Mouse (Mus musculus): ENCODE results near the gene Nsun4.

DNA sequence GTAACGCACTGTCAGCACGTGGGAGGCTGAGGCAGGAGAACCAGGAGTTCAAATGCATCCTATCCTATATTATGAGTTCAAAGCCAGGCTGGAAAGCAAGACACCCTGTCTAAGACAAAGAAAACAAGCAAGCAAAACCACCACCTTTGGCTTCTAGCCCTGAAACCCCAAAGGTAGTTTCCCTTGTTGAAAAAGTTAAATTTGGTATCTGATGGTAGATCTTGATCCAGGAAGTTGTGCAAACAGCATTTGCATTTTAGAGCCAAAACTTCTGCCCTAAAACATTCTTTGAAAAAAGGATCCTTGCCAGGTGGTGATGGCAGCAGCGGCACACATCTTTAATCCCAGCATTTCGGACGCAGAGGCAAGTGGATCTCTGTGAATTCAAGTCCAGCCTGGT, 38.2 kb downstream of the Nsun4 start:
- TF ChIP-seq POLR2A (IDR thresholded peaks at IDR 0.05; ENCODE audit: low read depth, low read length) (no peak), TBP (conservative IDR thresholded peaks at IDR 0.05; ENCODE audit: low read depth, low read length) (no peak), CTCF (conservative IDR thresholded peaks at IDR 0.05 in 1 of 2, IDR thresholded peaks at IDR 0.05 in 1 of 2; ENCODE audit: low read depth in 2 of 2, low read length in 2 of 2) (no peak), MEF2A (IDR thresholded peaks at IDR 0.05; ENCODE audit: borderline replicate concordance, low read depth, low read length) (peak; percentile 90), E2F4 (IDR thresholded peaks at IDR 0.05; ENCODE audit: insufficient replicate concordance, low read depth, low read length) (no peak), NRF1 (IDR thresholded peaks at IDR 0.05; ENCODE audit: low read depth, low read length) (no peak), EP300 (IDR thresholded peaks at IDR 0.05; ENCODE audit: low read length) (peak; percentile 32; the same call in 1 of the 2 replicates), SMC3 (IDR thresholded peaks at IDR 0.05; ENCODE audit: low read depth, low read length) (no peak), UBTF (IDR thresholded peaks at IDR 0.05; ENCODE audit: low read depth, low read length) (no peak), BHLHE40 (IDR thresholded peaks at IDR 0.05; ENCODE audit: low read depth, low read length) (peak; percentile 41), HCFC1 (IDR thresholded peaks at IDR 0.05; ENCODE audit: low read depth, low read length) (no peak)
